Mouse (Mus musculus) limb, embryonic 13.5 days (tissue): ENCODE data around the gene Nap1l1. TPM values are rescaled to one million over a fixed set of nuclear protein-coding genes. Genes with fewer than 3 reads are reported as not detected.
A peak's percentile ranks its signal among the peaks of the same experiment; 100 is the strongest.
"Not testable (repeated sequence)": the region's sequence is repeated elsewhere in the genome, so short reads cannot be mapped to it uniquely, and the experiment has no call there.

Experiments
- ATAC-seq: fragments of 200-750 bp; cut with Nextera tagmentation; 2 replicates; pipeline ENCODE4 v1.8.0; 2017; ENCODE audit warnings: low read depth, moderate number of reproducible peaks, moderate TSS enrichment; ENCODE audit not compliant: low FRiP score
- H3K27ac ChIP-seq: fragments of 300-500 bp; sonication (generic); 2 replicates; pipeline ENCODE4 v1.5.1; 2015; ENCODE audit warnings: inconsistent platforms, mild to moderate bottlenecking, moderate library complexity
- H3K27me3 ChIP-seq: fragments of 300-500 bp; sonication (generic); 2 replicates; pipeline ENCODE4 v1.6.1; 2015; ENCODE audit warnings: mild to moderate bottlenecking, inconsistent platforms
- H3K36me3 ChIP-seq: fragments of 300-500 bp; sonication (generic); 2 replicates; pipeline ENCODE4 v1.6.1; 2015; ENCODE audit warnings: inconsistent platforms, mild to moderate bottlenecking, moderate library complexity
- H3K4me1 ChIP-seq: fragments of 300-500 bp; sonication (generic); 2 replicates; pipeline ENCODE4 v1.6.1; 2015; ENCODE audit warnings: inconsistent platforms
- H3K4me2 ChIP-seq: fragments of 300-500 bp; sonication (generic); replicated peaks from 2 replicates; pipeline ENCODE4 v1.6.1; 2015; ENCODE audit warnings: inconsistent platforms, mild to moderate bottlenecking, moderate library complexity
- H3K4me3 ChIP-seq: fragments of 300-500 bp; sonication (generic); 2 replicates; pipeline ENCODE4 v1.5.1; 2015; ENCODE audit warnings: moderate library complexity, mild to moderate bottlenecking, inconsistent platforms
- H3K9ac ChIP-seq: fragments of 300-500 bp; sonication (generic); 2 replicates; pipeline ENCODE4 v1.6.1; 2015; ENCODE audit warnings: mild to moderate bottlenecking, inconsistent platforms
- H3K9me3 ChIP-seq: fragments of 300-500 bp; sonication (generic); 2 replicates; pipeline ENCODE4 v1.6.1; 2016; ENCODE audit warnings: inconsistent platforms
- WGBS: fragments of 180-500 bp; shearing (Covaris S2); methylation state at CpG from one replicate; pipeline ENCODE4 v1.1.7; 2015; 5-methylcytosine and 5-hydroxymethylcytosine counted together
- polyA plus RNA-seq: library from polyadenylated mRNA; unstranded; fragments of >200 nt; fragmentation: Nextera tagmentation; extraction: Ambion mirVana; gene quantifications from 2 replicates; pipeline ENCODE4 v1.2.1, GENCODE M21; 2015

The Nap1l1 gene
- polyA plus RNA-seq, 1 experiment from 2014 or later: 283 TPM

DNA sequence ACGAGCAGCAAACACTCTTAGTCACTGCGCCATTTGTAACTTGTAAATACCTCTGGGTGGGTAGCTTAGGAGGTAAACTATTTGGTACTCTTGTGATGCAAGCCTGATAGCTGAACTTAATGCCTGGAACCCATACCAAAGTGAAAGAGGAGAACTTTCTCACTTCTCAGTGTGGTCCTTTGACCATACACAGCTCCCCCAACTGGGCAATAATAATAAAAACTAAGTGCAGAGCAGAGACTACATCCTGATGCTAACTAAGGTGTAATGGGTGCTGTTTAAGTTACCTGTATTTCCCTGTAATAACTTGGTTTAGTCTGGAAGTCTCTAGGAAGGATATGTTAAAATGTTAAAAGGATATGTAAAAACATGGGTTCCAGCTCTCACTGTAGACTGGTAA is 15.8 kb downstream of the Nap1l1 start:
- Histone ChIP-seq H3K4me2 (no peak overlapping the region), H3K27me3 (no peaks in the 10 kb centered on the region), H3K9ac (no peak overlapping the region), H3K27ac (no peak overlapping the region), H3K36me3 (peaks cover 78% of the 10 kb centered on the region), H3K9me3 (no peaks in the 10 kb centered on the region), H3K4me1 (no peaks in the 10 kb centered on the region), H3K4me3 (no peak overlapping the region)
- ATAC-seq: no peak
- 81% methylated on average over 2 of the region's 2 CpGs for WGBS

GRCm38 (mm10) chr10:111490079-111490478 is 17.1 kb downstream of the Nap1l1 start:
- not testable (repeated sequence) for H3K9ac ChIP-seq, H3K9me3 ChIP-seq, H3K4me3 ChIP-seq, H3K4me1 ChIP-seq, H3K4me2 ChIP-seq, ATAC-seq, H3K27me3 ChIP-seq, H3K27ac ChIP-seq
- peaks cover 75% of the 10 kb centered on the region for H3K36me3 ChIP-seq
- 85% methylated on average over 4 of the region's 4 CpGs for WGBS

DNA sequence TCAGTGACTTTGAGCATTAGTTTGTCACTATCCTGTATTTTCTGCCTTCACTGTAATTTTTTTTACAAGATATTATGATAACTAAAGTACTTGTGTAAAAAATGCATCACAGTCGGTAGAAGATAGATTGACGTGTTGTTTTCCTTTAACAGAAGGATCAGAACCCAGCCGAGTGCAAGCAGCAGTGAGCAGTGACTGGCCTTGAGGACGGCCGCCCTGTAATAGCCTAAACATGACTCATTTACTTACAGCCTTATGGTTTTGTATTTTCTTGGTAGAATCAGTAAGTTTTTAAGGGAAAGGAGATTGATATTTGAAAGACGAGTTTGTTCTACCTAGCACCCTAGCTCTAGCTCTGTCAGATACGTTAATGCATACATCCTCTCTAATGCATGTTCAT is 22.9 kb downstream of the Nap1l1 start:
- Histone ChIP-seq H3K27me3 (no peaks in the 10 kb centered on the region), H3K9ac (no peak overlapping the region), H3K27ac (no peak overlapping the region), H3K4me3 (no peak overlapping the region), H3K36me3 (peaks cover 56% of the 10 kb centered on the region), H3K9me3 (no peaks in the 10 kb centered on the region), H3K4me2 (no peak overlapping the region), H3K4me1 (no peaks in the 10 kb centered on the region)
- ATAC-seq: no peak
- WGBS: 89% methylated on average over 7 of the region's 7 CpGs

DNA sequence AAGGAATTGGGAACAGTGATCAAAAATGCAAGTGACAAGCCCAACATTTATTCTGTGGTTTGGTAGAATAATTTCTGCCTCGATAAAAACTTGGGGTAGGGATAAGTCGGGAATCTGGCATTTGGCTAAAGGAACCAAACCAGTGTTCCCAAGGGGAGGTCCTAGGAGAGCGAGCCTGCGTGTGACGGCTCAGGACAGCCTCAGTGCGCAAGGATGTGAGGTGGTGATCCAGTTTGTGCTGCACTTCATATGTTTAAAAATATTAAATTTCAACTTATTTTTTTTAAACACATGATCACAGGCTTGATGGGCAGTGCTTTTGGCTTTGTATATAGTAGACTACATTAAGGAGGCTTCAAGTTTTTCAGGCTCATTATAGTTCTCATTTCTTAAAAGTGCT is 26.9 kb downstream of the Nap1l1 start:
- no peak for ATAC-seq
- no peaks in the 10 kb centered on the region for H3K9me3 ChIP-seq
- no peak overlapping the region for H3K27ac ChIP-seq
- peaks cover 27% of the 10 kb centered on the region for H3K36me3 ChIP-seq
- no peaks in the 10 kb centered on the region for H3K27me3 ChIP-seq
- no peak overlapping the region for H3K4me3 ChIP-seq
- peaks cover 19% of the 10 kb centered on the region for H3K4me1 ChIP-seq
- no peak overlapping the region for H3K4me2 ChIP-seq
- H3K9ac ChIP-seq: no peak overlapping the region
- 72% methylated on average over 6 of the region's 6 CpGs for WGBS

DNA sequence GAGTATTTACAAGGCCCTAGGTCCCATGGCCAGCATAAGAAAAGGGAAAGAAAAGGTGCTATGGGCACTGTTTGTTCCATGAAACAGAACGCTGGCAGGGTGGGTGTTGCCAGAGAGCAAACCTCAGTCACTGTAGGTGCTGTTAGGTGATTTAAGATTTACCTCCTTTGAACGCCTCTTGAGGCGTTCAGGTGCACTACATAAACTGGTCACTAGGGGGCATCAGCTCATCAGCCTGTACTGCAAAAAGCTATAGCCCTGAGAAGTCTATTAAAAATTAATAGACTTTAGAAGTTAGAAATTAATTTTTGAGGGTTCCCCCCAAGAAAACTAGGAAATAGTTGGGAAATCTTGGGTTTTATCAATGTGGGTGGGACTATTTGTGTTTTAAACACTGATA is 30.0 kb downstream of the Nap1l1 start:
- Histone ChIP-seq H3K36me3 (peaks cover 6% of the 10 kb centered on the region), H3K27me3 (no peaks in the 10 kb centered on the region), H3K9me3 (no peaks in the 10 kb centered on the region), H3K4me2 (no peak overlapping the region), H3K4me3 (no peak overlapping the region), H3K9ac (no peak overlapping the region), H3K27ac (no peak overlapping the region), H3K4me1 (peaks cover 29% of the 10 kb centered on the region)
- ATAC-seq: no peak
- under 1% methylated on average over 3 of the region's 3 CpGs for WGBS

DNA sequence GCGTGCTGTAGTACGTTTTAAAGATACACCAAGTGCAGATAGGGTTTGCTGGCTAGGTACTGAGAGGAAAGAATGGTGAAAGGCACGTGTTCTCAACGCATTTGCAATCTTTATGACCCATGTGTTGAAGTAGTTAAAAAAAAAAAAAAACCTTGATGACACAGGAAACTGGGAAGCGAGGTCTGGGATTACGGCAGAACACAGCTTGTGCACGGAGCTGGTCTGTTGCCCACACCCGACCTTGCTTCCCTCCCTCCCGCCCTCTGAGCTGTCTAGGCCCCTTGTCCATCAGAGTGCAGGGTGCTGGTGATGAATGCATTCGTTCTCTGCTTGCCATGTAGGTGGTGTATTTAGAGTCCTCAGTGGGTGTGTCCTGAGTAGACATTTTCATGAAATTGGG is 30.7 kb downstream of the Nap1l1 start:
- 17% methylated on average over 10 of the region's 10 CpGs for WGBS
- H3K4me3 ChIP-seq: no peak overlapping the region
- no peak overlapping the region for H3K4me2 ChIP-seq
- ATAC-seq: no peak
- no peaks in the 10 kb centered on the region for H3K27me3 ChIP-seq
- no peaks in the 10 kb centered on the region for H3K9me3 ChIP-seq
- H3K9ac ChIP-seq: no peak overlapping the region
- peaks cover 31% of the 10 kb centered on the region for H3K4me1 ChIP-seq
- H3K27ac ChIP-seq: no peak overlapping the region
- no peaks in the 10 kb centered on the region; the same call in 1 of the 2 replicates for H3K36me3 ChIP-seq

- H3K9ac ChIP-seq: no peak overlapping the region
- H3K36me3 ChIP-seq: no peaks in the 10 kb centered on the region
- no peak overlapping the region for H3K27ac ChIP-seq
- 46% methylated on average over 1 of the region's 1 CpGs for WGBS
- no peak overlapping the region for H3K4me2 ChIP-seq
- no peaks in the 10 kb centered on the region for H3K27me3 ChIP-seq
- no peak for ATAC-seq
- H3K4me3 ChIP-seq: no peak overlapping the region
- H3K9me3 ChIP-seq: no peaks in the 10 kb centered on the region
- peaks cover 40% of the 10 kb centered on the region for H3K4me1 ChIP-seq
Observed at GRCm38 (mm10) chr10:111504606-111505005, 31.6 kb downstream of the Nap1l1 start.

- Histone ChIP-seq H3K27me3 (no peaks in the 10 kb centered on the region), H3K9ac (no peak overlapping the region), H3K36me3 (no peaks in the 10 kb centered on the region), H3K4me2 (peak overlapping the region; percentile 80), H3K27ac (0 out of 2 replicates have a peak overlapping the region, but pooled peaks have one; percentile 22), H3K4me1 (peaks cover 47% of the 10 kb centered on the region), H3K4me3 (peak overlapping the region; percentile 80), H3K9me3 (no peaks in the 10 kb centered on the region)
- 49% methylated on average over 7 of the region's 7 CpGs for WGBS
- no peak for ATAC-seq
Observed at GRCm38 (mm10) chr10:111505406-111505805, 32.4 kb downstream of the Nap1l1 start.

DNA sequence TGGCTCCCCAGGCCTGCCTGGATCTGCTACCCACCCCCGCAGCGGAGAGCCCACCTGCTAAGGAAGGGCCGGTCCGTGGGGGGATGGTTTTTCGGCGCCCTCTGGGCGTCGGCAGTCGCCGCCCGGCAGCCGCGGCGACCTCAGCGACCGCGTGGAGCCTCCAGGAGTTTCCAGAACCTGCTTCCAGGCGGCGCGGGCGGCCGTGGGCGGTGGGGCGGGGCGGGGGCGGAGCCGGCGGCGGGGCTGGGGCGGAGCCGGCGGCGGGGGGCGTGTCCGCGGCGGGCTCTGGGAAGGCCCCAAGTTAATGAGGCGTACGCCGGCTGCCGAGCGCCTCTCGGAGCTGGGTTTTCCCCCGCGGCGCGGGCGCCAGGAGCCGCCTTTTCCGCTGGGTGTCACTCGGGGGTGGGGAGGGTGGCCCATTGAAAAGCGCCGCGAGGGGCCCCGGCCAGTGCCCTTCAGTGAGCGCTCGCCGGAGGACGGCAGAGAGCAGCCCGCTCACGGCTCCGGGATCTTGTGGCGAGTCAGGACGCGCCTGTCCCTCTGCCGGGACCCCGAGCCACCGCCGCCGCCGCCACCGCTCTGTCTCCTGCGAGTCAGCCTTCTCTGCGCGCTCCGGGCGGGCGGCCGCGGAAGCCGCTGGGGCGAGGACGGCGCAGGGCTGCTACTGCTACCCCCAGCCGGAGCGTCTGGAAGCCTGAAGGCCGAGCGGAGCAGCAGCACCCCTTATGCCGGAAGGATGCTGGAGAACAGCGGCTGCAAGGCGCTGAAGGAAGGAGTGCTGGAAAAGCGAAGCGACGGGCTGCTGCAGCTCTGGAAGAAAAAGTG is 33.3 kb downstream of the Nap1l1 start, which contains the start of gene Phlda1:
Gene Phlda1 (plus strand): TSS at position 186 of the 825 bp plus-strand sequence.
- peak within 1 kb of the TSS; percentile 80 for H3K4me2 ChIP-seq
- peaks cover 55% of the 10 kb centered on the region for H3K4me1 ChIP-seq
- peak within 1 kb of the TSS; percentile 94 for H3K9ac ChIP-seq
- H3K36me3 ChIP-seq: no peaks in the 10 kb centered on the region
- peak within 1 kb of the TSS; percentile 95 for H3K27ac ChIP-seq
- peak within 1 kb of the TSS; percentile 80 for H3K4me3 ChIP-seq
- no peaks in the 10 kb centered on the region for H3K9me3 ChIP-seq
- WGBS: under 1% methylated on average over 74 of the region's 94 CpGs
- ATAC-seq: peak; percentile 89
- no peaks in the 10 kb centered on the region for H3K27me3 ChIP-seq

DNA sequence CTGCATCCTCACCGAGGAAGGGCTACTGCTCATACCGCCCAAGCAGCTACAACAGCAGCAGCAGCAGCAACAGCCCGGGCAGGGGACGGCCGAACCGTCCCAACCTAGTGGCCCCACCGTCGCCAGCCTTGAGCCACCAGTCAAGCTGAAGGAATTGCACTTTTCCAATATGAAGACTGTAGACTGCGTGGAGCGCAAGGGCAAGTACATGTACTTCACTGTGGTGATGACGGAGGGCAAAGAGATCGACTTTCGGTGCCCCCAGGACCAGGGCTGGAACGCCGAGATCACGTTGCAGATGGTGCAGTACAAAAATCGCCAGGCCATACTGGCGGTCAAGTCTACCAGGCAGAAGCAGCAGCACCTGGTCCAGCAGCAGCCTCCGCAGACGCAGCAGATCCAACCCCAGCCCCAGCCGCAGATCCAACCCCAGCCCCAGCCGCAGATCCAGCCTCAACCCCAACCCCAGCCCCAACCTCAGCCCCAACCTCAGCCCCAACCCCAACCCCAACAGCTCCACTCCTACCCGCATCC is 34.0 kb downstream of the Nap1l1 start:
- peak overlapping the region; percentile 80 for H3K4me3 ChIP-seq
- WGBS: 0% methylated on average over 23 of the region's 23 CpGs
- peaks cover 55% of the 10 kb centered on the region for H3K4me1 ChIP-seq

GRCm38 (mm10) chr10:111507460-111508211 is 34.6 kb downstream of the Nap1l1 start:
- ATAC-seq: peak; percentile 21; the same call in 1 of the 2 replicates
- Histone ChIP-seq H3K4me3 (peak overlapping the region; percentile 80), H3K9me3 (no peaks in the 10 kb centered on the region), H3K9ac (peak overlapping the region; percentile 94), H3K4me2 (peak overlapping the region; percentile 80), H3K36me3 (no peaks in the 10 kb centered on the region), H3K27me3 (no peaks in the 10 kb centered on the region), H3K27ac (peak overlapping the region; percentile 95), H3K4me1 (peaks cover 52% of the 10 kb centered on the region)
- under 1% methylated on average over 38 of the region's 38 CpGs for WGBS

More for the DNA sequence above, 34.0 kb downstream of the Nap1l1 start:
- Histone ChIP-seq H3K27me3 (no peaks in the 10 kb centered on the region), H3K4me2 (peak overlapping the region; percentile 80), H3K9ac (peak overlapping the region; percentile 94), H3K27ac (peak overlapping the region; percentile 95), H3K9me3 (no peaks in the 10 kb centered on the region), H3K36me3 (no peaks in the 10 kb centered on the region)
- peak; percentile 12 for ATAC-seq
